In genomic region chr17:55971453-55971852, GRCm38 (mm10) we compare ENCODE assay signal across 9 mouse cellular contexts. TPM values are rescaled to one million over a fixed set of nuclear protein-coding genes. Genes with fewer than 3 reads are reported as not detected.
DNase-seq lines count a peak whose midpoint lies in the region; ATAC-seq lines count a peak whose summit lies in the region.
"Had no signal": no experiment of that assay in that cellular context is flagged by ENCODE, and none has a peak within 500 bp of the region (broad histone marks: within the 10 kb centered on the region; RNA-seq: fewer than 3 reads in every experiment).

No protein-coding gene starts in this region.

- peaks cover 19% of the 10 kb centered on the region for H3K36me3 ChIP-seq in kidney, embryonic 15.5 days
- H3K36me3 ChIP-seq in embryonic facial prominence, embryonic 14.5 days (ENCODE audit: control insufficient read depth, insufficient read depth, low read length), result peaks cover 23% of the 10 kb centered on the region
- H3K36me3 ChIP-seq in forebrain, embryonic 16.5 days (ENCODE audit: control insufficient read depth, insufficient read depth), result no peaks in the 10 kb centered on the region; the same call in 1 of the 2 replicates
- H3K36me3 ChIP-seq in midbrain, embryonic 13.5 days, result peaks cover 37% of the 10 kb centered on the region

- H3K4me1 ChIP-seq in kidney, embryonic 15.5 days, result peaks cover 36% of the 10 kb centered on the region
- peaks cover 12% of the 10 kb centered on the region for H3K4me1 ChIP-seq in embryonic facial prominence, embryonic 14.5 days (ENCODE audit: control insufficient read depth, insufficient read depth, low read length)
- H3K4me1 ChIP-seq in forebrain, embryonic 16.5 days (replicated peaks; ENCODE audit: control insufficient read depth, insufficient read depth, low read length), result peaks cover 23% of the 10 kb centered on the region
- H3K4me1 ChIP-seq in midbrain, embryonic 13.5 days (replicated peaks), result peaks cover 61% of the 10 kb centered on the region

- peaks cover 17% of the 10 kb centered on the region for H3K27me3 ChIP-seq in kidney, embryonic 15.5 days
- peaks cover 10% of the 10 kb centered on the region; the same call in 1 of the 2 replicates for H3K27me3 ChIP-seq in embryonic facial prominence, embryonic 14.5 days (replicated peaks; ENCODE audit: control insufficient read depth, insufficient read depth, low read length)
- no peaks in the 10 kb centered on the region for H3K27me3 ChIP-seq in forebrain, embryonic 16.5 days (replicated peaks; ENCODE audit: control insufficient read depth, insufficient read depth, low read length)
- no peaks in the 10 kb centered on the region for H3K27me3 ChIP-seq in midbrain, embryonic 13.5 days
- H3K27me3 ChIP-seq: Patski had no signal

- peak overlapping the region; percentile 55 for H3K4me3 ChIP-seq in kidney, embryonic 15.5 days (replicated peaks)
- peak overlapping the region; percentile 50 for H3K4me3 ChIP-seq in embryonic facial prominence, embryonic 14.5 days (ENCODE audit: low read depth, low read length)
- peak overlapping the region; percentile 78 for H3K4me3 ChIP-seq in forebrain, embryonic 16.5 days (replicated peaks; ENCODE audit: low read length)
- H3K4me3 ChIP-seq in midbrain, embryonic 13.5 days (replicated peaks), result peak overlapping the region; percentile 66

- H3K9ac ChIP-seq in kidney, embryonic 15.5 days, result no peak overlapping the region
- peak overlapping the region; percentile 76; the same call in 1 of the 2 replicates for H3K9ac ChIP-seq in embryonic facial prominence, embryonic 14.5 days (ENCODE audit: low read depth, low read length)
- peak overlapping the region; percentile 95 for H3K9ac ChIP-seq in forebrain, embryonic 16.5 days (replicated peaks; ENCODE audit: low read depth, low read length)
- H3K9ac ChIP-seq in midbrain, embryonic 13.5 days (replicated peaks), result peak overlapping the region; percentile 88
- H3K9ac ChIP-seq: liver, embryonic 14.5 days had no signal

- DNase-seq in kidney, adult 9 months, result no peak
- DNase-seq in embryonic facial prominence, embryonic 14.5 days (ENCODE audit: low spot score), result no peak
- no peak for DNase-seq in ovary, postnatal 36 days (ENCODE audit: low spot score)
- DNase-seq in urinary bladder, adult 18-20 months (ENCODE audit: low spot score in 2 of 2), result no peak

- H3K4me2 ChIP-seq in kidney, embryonic 15.5 days, result peak overlapping the region; percentile 96
- H3K4me2 ChIP-seq in embryonic facial prominence, embryonic 14.5 days (ENCODE audit: low read depth, low read length), result peak overlapping the region; percentile 74
- H3K4me2 ChIP-seq in forebrain, embryonic 16.5 days (ENCODE audit: low read length), result peak overlapping the region; percentile 84
- H3K4me2 ChIP-seq in midbrain, embryonic 13.5 days (replicated peaks), result peak overlapping the region; percentile 84

- no peak for ATAC-seq in kidney, embryonic 15.5 days (replicated peaks; ENCODE audit: low FRiP score)
- ATAC-seq in embryonic facial prominence, embryonic 14.5 days (ENCODE audit: low read depth), result no peak
- ATAC-seq in forebrain, embryonic 16.5 days, result no peak
- no peak for ATAC-seq in midbrain, embryonic 13.5 days
- ATAC-seq: Patski had no signal

- H3K9me3 ChIP-seq in kidney, embryonic 15.5 days (replicated peaks), result no peaks in the 10 kb centered on the region
- no peaks in the 10 kb centered on the region for H3K9me3 ChIP-seq in embryonic facial prominence, embryonic 14.5 days (ENCODE audit: control insufficient read depth, low read length)
- H3K9me3 ChIP-seq in forebrain, embryonic 16.5 days (ENCODE audit: control insufficient read depth, low read length), result no peaks in the 10 kb centered on the region
- no peaks in the 10 kb centered on the region for H3K9me3 ChIP-seq in midbrain, embryonic 13.5 days

- H3K27ac ChIP-seq in kidney, embryonic 15.5 days, result no peak overlapping the region
- H3K27ac ChIP-seq in embryonic facial prominence, embryonic 14.5 days (replicated peaks; ENCODE audit: low read depth, low read length), result no peak overlapping the region
- no peak overlapping the region for H3K27ac ChIP-seq in forebrain, embryonic 16.5 days (ENCODE audit: low read length)
- H3K27ac ChIP-seq in midbrain, embryonic 13.5 days, result peak overlapping the region; percentile 95
- H3K27ac ChIP-seq: liver, embryonic 14.5 days had no signal

- 33% methylated on average over 22 of the region's 22 CpGs for WGBS in kidney, embryonic 15.5 days
- 19% methylated on average over 19 of the region's 22 CpGs for WGBS in embryonic facial prominence, embryonic 14.5 days
- 24% methylated on average over 22 of the region's 22 CpGs for whole genome bisulfite sequencing in forebrain, embryonic 16.5 days
- 17% methylated on average over 22 of the region's 22 CpGs for WGBS in midbrain, embryonic 13.5 days

RNA-seq across cellular contexts. Expression of gene Shd, which starts 1.2 kb away (rescaled TPM):
- 28.8 and 30.1 TPM in 2 replicates for polyA plus RNA-seq in kidney, embryonic 15.5 days (2015; fragmentation: Nextera tagmentation; extraction: Ambion mirVana)
- 11.0 and 18.9 TPM in 2 replicates for polyA plus RNA-seq in embryonic facial prominence, embryonic 14.5 days (2014; fragmentation: Nextera tagmentation; extraction: Ambion mirVana)
- 98.2 and 129 TPM in 2 replicates for polyA plus RNA-seq in forebrain, embryonic 16.5 days (2015; fragmentation: Nextera tagmentation; extraction: Ambion mirVana)
- polyA plus RNA-seq in midbrain, embryonic 13.5 days (2015; fragmentation: Nextera tagmentation; extraction: Ambion mirVana), result 181 and 184 TPM in 2 replicates
- polyA plus RNA-seq: Patski had no signal

RNA-seq across cellular contexts. Expression of gene Yju2, which starts 12.6 kb away (rescaled TPM):
- polyA plus RNA-seq in kidney, embryonic 15.5 days (2015; fragmentation: Nextera tagmentation; extraction: Ambion mirVana), result 27.4 and 27.5 TPM in 2 replicates
- 16.8 and 20.2 TPM in 2 replicates for polyA plus RNA-seq in embryonic facial prominence, embryonic 14.5 days (2014; fragmentation: Nextera tagmentation; extraction: Ambion mirVana)
- 26.8 and 27.0 TPM in 2 replicates for polyA plus RNA-seq in forebrain, embryonic 16.5 days (2015; fragmentation: Nextera tagmentation; extraction: Ambion mirVana)
- polyA plus RNA-seq in midbrain, embryonic 13.5 days (2015; fragmentation: Nextera tagmentation; extraction: Ambion mirVana), result 27.9 and 28.2 TPM in 2 replicates

RNA-seq across cellular contexts. Expression of gene Fsd1, which starts 14.9 kb away (rescaled TPM):
- 19.7 and 21.7 TPM in 2 replicates for polyA plus RNA-seq in kidney, embryonic 15.5 days (2015; fragmentation: Nextera tagmentation; extraction: Ambion mirVana)
- polyA plus RNA-seq in embryonic facial prominence, embryonic 14.5 days (2014; fragmentation: Nextera tagmentation; extraction: Ambion mirVana), result 13.0 and 19.8 TPM in 2 replicates
- 144 and 179 TPM in 2 replicates for polyA plus RNA-seq in forebrain, embryonic 16.5 days (2015; fragmentation: Nextera tagmentation; extraction: Ambion mirVana)
- polyA plus RNA-seq in midbrain, embryonic 13.5 days (2015; fragmentation: Nextera tagmentation; extraction: Ambion mirVana), result 135 and 136 TPM in 2 replicates

RNA-seq across cellular contexts. Expression of gene Ebi3, which starts 19.0 kb away (rescaled TPM):
- polyA plus RNA-seq in kidney, embryonic 15.5 days (2015; fragmentation: Nextera tagmentation; extraction: Ambion mirVana), result 1.8 and 2.4 TPM in 2 replicates
- polyA plus RNA-seq in embryonic facial prominence, embryonic 14.5 days (2014; fragmentation: Nextera tagmentation; extraction: Ambion mirVana), result 3.5 and 4.2 TPM in 2 replicates
- 3.0 and 4.2 TPM in 2 replicates for polyA plus RNA-seq in forebrain, embryonic 16.5 days (2015; fragmentation: Nextera tagmentation; extraction: Ambion mirVana)
- polyA plus RNA-seq in midbrain, embryonic 13.5 days (2015; fragmentation: Nextera tagmentation; extraction: Ambion mirVana), result 4.7 and 5.1 TPM in 2 replicates
- polyA plus RNA-seq: Patski had no signal

RNA-seq across cellular contexts. Expression of gene Zfp119b, which starts 22.2 kb away (rescaled TPM):
- 5.5 and 5.7 TPM in 2 replicates for polyA plus RNA-seq in kidney, embryonic 15.5 days (2015; fragmentation: Nextera tagmentation; extraction: Ambion mirVana)
- 6.0 and 7.3 TPM in 2 replicates for polyA plus RNA-seq in embryonic facial prominence, embryonic 14.5 days (2014; fragmentation: Nextera tagmentation; extraction: Ambion mirVana)
- 6.7 and 8.3 TPM in 2 replicates for polyA plus RNA-seq in forebrain, embryonic 16.5 days (2015; fragmentation: Nextera tagmentation; extraction: Ambion mirVana)
- polyA plus RNA-seq in midbrain, embryonic 13.5 days (2015; fragmentation: Nextera tagmentation; extraction: Ambion mirVana), result 9.4 and 9.5 TPM in 2 replicates
